Mouse (Mus musculus) thymus, adult 2 months (tissue): ENCODE data around the gene Cux2. TPM values are rescaled to one million over a fixed set of nuclear protein-coding genes. Genes with fewer than 3 reads are reported as not detected.

Experiments
- DNase-seq: peaks from one replicate; pipeline ENCODE4 v3.0.0; 2021
- H3K27ac ChIP-seq: fragments of 200-500 bp; 2 replicates; pipeline ENCODE4 v1.5.1; 2012; ENCODE audit warnings: low read length, control low read depth; ENCODE audit not compliant: control insufficient read depth, insufficient read depth
- H3K27me3 ChIP-seq: fragments of 200-500 bp; 2 replicates; pipeline ENCODE4 v1.6.1; 2012; ENCODE audit warnings: mild to moderate bottlenecking, low read length, moderate library complexity, mixed read lengths; ENCODE audit not compliant: control insufficient read depth, insufficient read depth
- H3K36me3 ChIP-seq: fragments of 200-500 bp; 2 replicates; pipeline ENCODE4 v1.6.1; 2012; ENCODE audit warnings: mild to moderate bottlenecking, low read length, moderate library complexity; ENCODE audit not compliant: control insufficient read depth, insufficient read depth
- H3K4me1 ChIP-seq: fragments of 200-500 bp; replicated peaks from 2 replicates; pipeline ENCODE4 v1.6.1; 2012; ENCODE audit warnings: low read length; ENCODE audit not compliant: control insufficient read depth, insufficient read depth
- H3K4me3 ChIP-seq: fragments of 200-500 bp; 2 replicates; pipeline ENCODE4 v1.5.1; 2012; ENCODE audit warnings: mild to moderate bottlenecking, low read length, control low read depth, moderate library complexity; ENCODE audit not compliant: control insufficient read depth, insufficient read depth
- CTCF ChIP-seq: fragments of 200-500 bp; IDR thresholded peaks from 2 replicates; pipeline ENCODE4 v1.5.1; 2012; ENCODE audit warnings: mild to moderate bottlenecking, control low read depth, low read length, moderate library complexity, borderline replicate concordance; ENCODE audit not compliant: control insufficient read depth, poor library complexity, insufficient read depth; ENCODE audit errors: extremely low read depth
- POLR2A ChIP-seq: fragments of 200-500 bp; IDR thresholded peaks from 2 replicates; pipeline ENCODE4 v1.6.1; 2012; ENCODE audit warnings: mild to moderate bottlenecking, low read length, control low read depth, moderate library complexity; ENCODE audit not compliant: control insufficient read depth, poor library complexity, insufficient read depth; ENCODE audit errors: extremely low read depth
- WGBS: fragments of 180-500 bp; shearing (Covaris S2); methylation state at CpG from one replicate; pipeline ENCODE4 v1.1.7; 2018; 5-methylcytosine and 5-hydroxymethylcytosine counted together
- polyA plus RNA-seq: library from polyadenylated mRNA; depleted of rRNA; stranded (reverse); fragments of >200 nt; gene quantifications from 2 replicates; pipeline ENCODE4 v1.2.3, GENCODE M21; 2012

Cux2 gene
- polyA plus RNA-seq, 1 experiment = 0.75 TPM

GRCm38 (mm10) chr5:121973541-121973940 is 76.4 kb downstream of the Cux2 start:
- Histone ChIP-seq H3K4me3 (no peak overlapping the region), H3K36me3 (no peaks in the 10 kb centered on the region), H3K27me3 (no peaks in the 10 kb centered on the region), H3K27ac (no peak overlapping the region), H3K4me1 (no peaks in the 10 kb centered on the region)
- 88% methylated on average over 10 of the region's 10 CpGs for WGBS
- TF ChIP-seq CTCF = no peak
- no peak for TF ChIP-seq POLR2A
- no peak for DNase-seq

- WGBS = 74% methylated on average over 23 of the region's 23 CpGs
- H3K27me3 ChIP-seq = no peaks in the 10 kb centered on the region
- TF ChIP-seq POLR2A (no peak), CTCF (no peak)
- DNase-seq = no peak
- H3K36me3 ChIP-seq = no peaks in the 10 kb centered on the region
- H3K27ac ChIP-seq = no peak overlapping the region
- H3K4me1 ChIP-seq = no peaks in the 10 kb centered on the region
- no peak overlapping the region for H3K4me3 ChIP-seq
Observed at GRCm38 (mm10) chr5:121972680-121973192, 77.2 kb downstream of the Cux2 start.

GRCm38 (mm10) chr5:121968999-121969398 is 80.9 kb downstream of the Cux2 start:
- Histone ChIP-seq H3K4me3 (no peak overlapping the region), H3K27me3 (no peaks in the 10 kb centered on the region), H3K27ac (no peak overlapping the region), H3K4me1 (no peaks in the 10 kb centered on the region), H3K36me3 (no peaks in the 10 kb centered on the region)
- whole genome bisulfite sequencing = 96% methylated on average over 15 of the region's 15 CpGs
- TF ChIP-seq POLR2A (no peak), CTCF (no peak)
- no peak for DNase-seq

- no peak overlapping the region for H3K27ac ChIP-seq
- no peak overlapping the region for H3K4me3 ChIP-seq
- DNase-seq = no peak
- no peaks in the 10 kb centered on the region for H3K36me3 ChIP-seq
- TF ChIP-seq CTCF (no peak), POLR2A (no peak)
- no peaks in the 10 kb centered on the region for H3K4me1 ChIP-seq
- 92% methylated on average over 15 of the region's 15 CpGs for WGBS
- H3K27me3 ChIP-seq = no peaks in the 10 kb centered on the region
Observed at GRCm38 (mm10) chr5:121968416-121968815, 81.5 kb downstream of the Cux2 start.

- Histone ChIP-seq H3K27me3 (no peaks in the 10 kb centered on the region), H3K4me3 (no peak overlapping the region), H3K4me1 (no peaks in the 10 kb centered on the region), H3K27ac (no peak overlapping the region), H3K36me3 (no peaks in the 10 kb centered on the region)
- no peak for DNase-seq
- TF ChIP-seq CTCF (no peak), POLR2A (no peak)
- WGBS = 89% methylated on average over 5 of the region's 5 CpGs
Observed at GRCm38 (mm10) chr5:121967520-121967919, 82.4 kb downstream of the Cux2 start.

- TF ChIP-seq POLR2A = no peak
- no peak for TF ChIP-seq CTCF
- Histone ChIP-seq H3K4me3 (no peak overlapping the region), H3K4me1 (no peaks in the 10 kb centered on the region), H3K36me3 (no peaks in the 10 kb centered on the region), H3K27ac (no peak overlapping the region), H3K27me3 (no peaks in the 10 kb centered on the region)
- no peak for DNase-seq
- 68% methylated on average over 16 of the region's 16 CpGs for WGBS
Observed at GRCm38 (mm10) chr5:121966940-121967339, 83.0 kb downstream of the Cux2 start.

GRCm38 (mm10) chr5:121962974-121963373 is 86.9 kb downstream of the Cux2 start:
- no peak for TF ChIP-seq POLR2A
- TF ChIP-seq CTCF = no peak
- H3K4me3 ChIP-seq = no peak overlapping the region
- no peaks in the 10 kb centered on the region for H3K36me3 ChIP-seq
- 86% methylated on average over 10 of the region's 10 CpGs for WGBS
- H3K4me1 ChIP-seq = no peaks in the 10 kb centered on the region
- no peaks in the 10 kb centered on the region for H3K27me3 ChIP-seq
- DNase-seq = no peak
- H3K27ac ChIP-seq = no peak overlapping the region
